Mouse (Mus musculus) heart, adult 2 months (tissue): Measurements from ENCODE around the gene Rad9b. TPM values are rescaled to one million over a fixed set of nuclear protein-coding genes. Genes with fewer than 3 reads are reported as not detected.

Source experiments
- DNase-seq, 2 experiments: peaks; one replicate each; pipeline ENCODE4 v3.0.0; 2021
- H3K27ac ChIP-seq: fragments of 200-600 bp; 2 replicates; pipeline ENCODE4 v1.8.1; 2022
- H3K27me3 ChIP-seq: fragments of 200-500 bp; 2 replicates; pipeline ENCODE4 v1.6.1; 2012; ENCODE audit warnings: mild to moderate bottlenecking, low read length, inconsistent platforms, mixed read lengths; ENCODE audit not compliant: control insufficient read depth, insufficient read depth
- H3K36me3 ChIP-seq: fragments of 200-500 bp; 2 replicates; pipeline ENCODE4 v1.6.1; 2012; ENCODE audit warnings: low read length, inconsistent platforms; ENCODE audit not compliant: control insufficient read depth, insufficient read depth
- H3K4me1 ChIP-seq: fragments of 200-500 bp; 2 replicates; pipeline ENCODE4 v1.6.1; 2011; ENCODE audit warnings: low read length; ENCODE audit not compliant: control insufficient read depth, insufficient read depth
- H3K4me3 ChIP-seq: fragments of 200-600 bp; 2 replicates; pipeline ENCODE4 v1.8.1; 2022
- H3K79me2 ChIP-seq: fragments of 200-500 bp; replicated peaks from 2 replicates; pipeline ENCODE4 v1.6.1; 2012; ENCODE audit warnings: mild to moderate bottlenecking, inconsistent platforms, low read length, moderate library complexity, mixed read lengths; ENCODE audit not compliant: control insufficient read depth, insufficient read depth
- H3K9ac ChIP-seq: fragments of 200-500 bp; 2 replicates; pipeline ENCODE4 v1.6.1; 2012; ENCODE audit warnings: low read depth, mild to moderate bottlenecking, control low read depth, inconsistent platforms, low read length, mixed read lengths
- CTCF ChIP-seq: fragments of 200-600 bp; IDR thresholded peaks from 2 replicates; pipeline ENCODE4 v1.8.1; 2022; ENCODE audit warnings: antibody characterized with exemption, mild to moderate bottlenecking, moderate library complexity
- EP300 ChIP-seq: fragments of 200-500 bp; IDR thresholded peaks from 2 replicates; pipeline ENCODE4 v1.6.1; 2011; ENCODE audit warnings: low read depth, low read length, control low read depth; ENCODE audit not compliant: insufficient read depth
- POLR2A ChIP-seq: fragments of 200-500 bp; IDR thresholded peaks from 2 replicates; pipeline ENCODE4 v1.6.1; 2011; ENCODE audit warnings: mild to moderate bottlenecking, low read depth, low read length, control low read depth; ENCODE audit not compliant: insufficient read depth
- WGBS: fragments of 180-500 bp; shearing (Covaris S2); methylation state at CpG from one replicate; pipeline ENCODE4 v1.1.7; 2018; 5-methylcytosine and 5-hydroxymethylcytosine counted together
- intact Hi-C: fragments of 180-260 bp; cut with DNase I; formaldehyde crosslinking; loops from one replicate; pipeline ENCODE4 v1.15.1; 2025
- polyA plus RNA-seq: library from polyadenylated mRNA; depleted of rRNA; stranded (reverse); fragments of >200 nt; gene quantifications from 2 replicates; pipeline ENCODE4 v1.2.3, GENCODE M21; 2012
- total RNA-seq, 2 experiments: library from RNA; stranded (reverse); gene quantifications; 2 replicates each; pipeline ENCODE4 v1.2.3; 2021

Rad9b gene
- total and polyA plus RNA-seq, 3 experiments, result 0.50 to 2.5 (median 0.97) TPM

- Histone ChIP-seq H3K27me3 (no peaks in the 10 kb centered on the region), H3K27ac (no peak overlapping the region), H3K9ac (no peak overlapping the region), H3K36me3 (no peaks in the 10 kb centered on the region), H3K79me2 (no peaks in the 10 kb centered on the region), H3K4me3 (no peak overlapping the region), H3K4me1 (peaks cover 1% of the 10 kb centered on the region)
- WGBS, result 79% methylated on average over 4 of the region's 4 CpGs
- no peak for DNase-seq
- intact Hi-C loops, result loop anchor here (2.0 kb wide), 1 partner anchor 215 kb away; no protein-coding TSS in a partner anchor
- no peak for TF ChIP-seq EP300
- TF ChIP-seq POLR2A, result no peak
- peak; percentile 29; the same call in 1 of the 2 replicates for TF ChIP-seq CTCF
These were observed 8.3 kb downstream of the Rad9b start for GRCm38 (mm10) chr5:122345777-122346176.

- Histone ChIP-seq H3K36me3 (no peaks in the 10 kb centered on the region), H3K27ac (no peak overlapping the region), H3K27me3 (no peaks in the 10 kb centered on the region), H3K4me3 (no peak overlapping the region), H3K79me2 (no peaks in the 10 kb centered on the region), H3K9ac (no peak overlapping the region), H3K4me1 (peaks cover 1% of the 10 kb centered on the region)
- DNase-seq, result peak; percentile 72 to 82
- WGBS, result 8% methylated on average over 5 of the region's 5 CpGs
- intact Hi-C loops, result loop anchor here (1.0 to 2.0 kb wide), 2 partner anchors 76 to 213 kb away; no protein-coding TSS in a partner anchor
- TF ChIP-seq EP300 (peak; percentile 83; the same call in 1 of the 2 replicates), POLR2A (no peak), CTCF (peak; percentile 93)
These were observed 9.8 kb downstream of the Rad9b start for GRCm38 (mm10) chr5:122344260-122344659.

- peaks cover 1% of the 10 kb centered on the region for H3K4me1 ChIP-seq
- 36% methylated on average over 7 of the region's 7 CpGs for WGBS
- H3K9ac ChIP-seq, result no peak overlapping the region
- H3K79me2 ChIP-seq, result no peaks in the 10 kb centered on the region
- no peak overlapping the region for H3K4me3 ChIP-seq
- intact Hi-C loops, result loop anchor here (1.0 to 2.0 kb wide), 2 partner anchors 75 to 213 kb away; no protein-coding TSS in a partner anchor
- no peak overlapping the region for H3K27ac ChIP-seq
- TF ChIP-seq POLR2A (no peak), CTCF (no peak), EP300 (no peak)
- DNase-seq, result no peak
- no peaks in the 10 kb centered on the region for H3K27me3 ChIP-seq
- no peaks in the 10 kb centered on the region for H3K36me3 ChIP-seq
These were observed 10.3 kb downstream of the Rad9b start for GRCm38 (mm10) chr5:122343768-122344167.

- intact Hi-C loops, result no loop called here
- 51% methylated on average over 1 of the region's 1 CpGs for WGBS
- TF ChIP-seq CTCF, result no peak
- TF ChIP-seq POLR2A, result no peak
- TF ChIP-seq EP300, result no peak
These were observed 11.2 kb downstream of the Rad9b start for GRCm38 (mm10) chr5:122342874-122343273.

GRCm38 (mm10) chr5:122336554-122337294, 17.3 kb downstream of the Rad9b start:
- no peak overlapping the region for H3K9ac ChIP-seq
- intact Hi-C loops, result no loop called here
- WGBS, result 77% methylated on average over 7 of the region's 7 CpGs
- H3K4me1 ChIP-seq, result no peaks in the 10 kb centered on the region
- no peak for DNase-seq
- TF ChIP-seq CTCF, result no peak
- TF ChIP-seq EP300, result no peak
- no peaks in the 10 kb centered on the region for H3K36me3 ChIP-seq
- H3K4me3 ChIP-seq, result no peak overlapping the region
- H3K79me2 ChIP-seq, result no peaks in the 10 kb centered on the region
- H3K27me3 ChIP-seq, result no peaks in the 10 kb centered on the region
- H3K27ac ChIP-seq, result no peak overlapping the region

More at GRCm38 (mm10) chr5:122342874-122343273, 11.2 kb downstream of the Rad9b start:
- no peak overlapping the region for H3K4me3 ChIP-seq
- H3K4me1 ChIP-seq, result peaks cover 1% of the 10 kb centered on the region
- H3K27ac ChIP-seq, result no peak overlapping the region
- H3K79me2 ChIP-seq, result no peaks in the 10 kb centered on the region
- no peaks in the 10 kb centered on the region for H3K36me3 ChIP-seq
- no peak for DNase-seq
- H3K9ac ChIP-seq, result no peak overlapping the region
- H3K27me3 ChIP-seq, result no peaks in the 10 kb centered on the region

DNA sequence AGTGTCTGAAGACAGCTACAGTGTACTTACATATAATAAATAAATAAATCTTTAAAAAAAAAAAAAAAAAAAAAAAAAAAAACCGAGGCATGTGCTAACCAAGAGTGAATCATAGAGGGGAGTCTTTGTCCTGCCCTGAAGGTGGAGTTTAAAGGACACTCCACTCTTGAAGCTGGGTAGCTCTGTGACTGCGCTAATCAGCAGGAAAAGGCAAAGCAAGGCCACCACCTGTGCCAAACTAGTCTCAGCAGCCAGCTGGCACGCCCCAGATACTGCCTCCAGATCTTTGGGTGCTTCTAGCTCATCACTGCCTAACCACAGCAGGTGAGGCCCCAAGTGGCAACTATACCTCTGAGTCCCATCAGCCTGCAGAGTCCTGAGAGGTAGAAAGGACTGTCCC, 19.4 kb downstream of the Rad9b start:
- WGBS, result 51% methylated on average over 3 of the region's 3 CpGs
- H3K9ac ChIP-seq, result no peak overlapping the region
- no peak overlapping the region for H3K27ac ChIP-seq
- H3K36me3 ChIP-seq, result no peaks in the 10 kb centered on the region
- intact Hi-C loops, result no loop called here
- no peak overlapping the region for H3K4me3 ChIP-seq
- TF ChIP-seq POLR2A (no peak), CTCF (no peak), EP300 (no peak)
- H3K27me3 ChIP-seq, result no peaks in the 10 kb centered on the region
- no peak for DNase-seq
- H3K79me2 ChIP-seq, result no peaks in the 10 kb centered on the region
- no peaks in the 10 kb centered on the region for H3K4me1 ChIP-seq
